Mouse (Mus musculus) layer of hippocampus, adult 9-10 months (tissue): ENCODE measurements around the gene Heg1.

ENCODE experiments used
- DNase-seq: peaks from one replicate; pipeline ENCODE4 v3.0.0; 2022; ENCODE audit warnings: low spot score

Gene Heg1

GRCm38 (mm10) chr16:33745457-33745856 lies 61.3 kb downstream of the Heg1 start:
- DNase-seq, result no peak

- no peak for DNase-seq
Measured at GRCm38 (mm10) chr16:33746074-33746676, 62.0 kb downstream of the Heg1 start.

- no peak for DNase-seq
Measured at GRCm38 (mm10) chr16:33747346-33747954, 63.3 kb downstream of the Heg1 start.

- DNase-seq, result no peak
Measured at GRCm38 (mm10) chr16:33747994-33748393, 63.8 kb downstream of the Heg1 start.

- DNase-seq, result no peak
Measured at GRCm38 (mm10) chr16:33751152-33751551, 67.0 kb downstream of the Heg1 start.

- no peak for DNase-seq
Measured at GRCm38 (mm10) chr16:33751590-33751989, 67.4 kb downstream of the Heg1 start.

- DNase-seq, result no peak
Measured at GRCm38 (mm10) chr16:33752904-33753578, 68.9 kb downstream of the Heg1 start.

- no peak for DNase-seq
Measured at GRCm38 (mm10) chr16:33755293-33755692, 71.1 kb downstream of the Heg1 start.

GRCm38 (mm10) chr16:33755961-33756360 lies 71.8 kb downstream of the Heg1 start:
- DNase-seq, result no peak

- DNase-seq, result no peak
Measured at GRCm38 (mm10) chr16:33756396-33756795, 72.2 kb downstream of the Heg1 start.

- no peak for DNase-seq
Measured at GRCm38 (mm10) chr16:33759207-33759606, 75.0 kb downstream of the Heg1 start.

GRCm38 (mm10) chr16:33760542-33760941 lies 76.4 kb downstream of the Heg1 start:
- no peak for DNase-seq

GRCm38 (mm10) chr16:33760996-33761395 lies 76.8 kb downstream of the Heg1 start:
- no peak for DNase-seq

GRCm38 (mm10) chr16:33764501-33765193 lies 80.5 kb downstream of the Heg1 start:
- no peak for DNase-seq

GRCm38 (mm10) chr16:33765477-33765876 lies 81.3 kb downstream of the Heg1 start:
- no peak for DNase-seq

GRCm38 (mm10) chr16:33766309-33766708 lies 82.1 kb downstream of the Heg1 start:
- DNase-seq, result no peak

GRCm38 (mm10) chr16:33766757-33767156 lies 82.6 kb downstream of the Heg1 start:
- no peak for DNase-seq

- no peak for DNase-seq
Measured at GRCm38 (mm10) chr16:33768491-33769278, 84.5 kb downstream of the Heg1 start.

- DNase-seq, result no peak
Measured at GRCm38 (mm10) chr16:33769848-33770247, 85.7 kb downstream of the Heg1 start.

- no peak for DNase-seq
Measured at GRCm38 (mm10) chr16:33770778-33771454, 86.7 kb downstream of the Heg1 start.

GRCm38 (mm10) chr16:33772809-33773208 lies 88.6 kb downstream of the Heg1 start:
- DNase-seq, result no peak
